Mouse (Mus musculus): ENCODE measurements around the gene Abhd11.
"Not testable (repeated sequence)": the region's sequence is repeated elsewhere in the genome, so short reads cannot be mapped to it uniquely, and the experiment has no call there.

Abhd11 gene

GRCm38 (mm10) chr5:135023344-135024173 is 14.6 kb downstream of the Abhd11 start, which contains the start of gene Stx1a:
Gene Stx1a, plus strand, starts transcription at chr5:135023482.
- in situ Hi-C loops (cut with MboI) = no loop called here

- in situ Hi-C loops (cut with MboI) = no loop called here
Observed at GRCm38 (mm10) chr5:135024665-135025224, 15.8 kb downstream of the Abhd11 start.

GRCm38 (mm10) chr5:135025899-135026298 is 16.9 kb downstream of the Abhd11 start:
- in situ Hi-C loops (cut with MboI) = no loop called here

- in situ Hi-C loops (cut with MboI) = no loop called here
Observed at GRCm38 (mm10) chr5:135029007-135029854, 20.3 kb downstream of the Abhd11 start.

GRCm38 (mm10) chr5:135032581-135032980 is 23.6 kb downstream of the Abhd11 start:
- in situ Hi-C loops (cut with MboI) = no loop called here

GRCm38 (mm10) chr5:135034593-135034992 is 25.6 kb downstream of the Abhd11 start:
- in situ Hi-C loops (cut with MboI) = no loop called here

GRCm38 (mm10) chr5:135035608-135036359 is 26.8 kb downstream of the Abhd11 start:
- in situ Hi-C loops (cut with MboI) = no loop called here

GRCm38 (mm10) chr5:135037946-135038345 is 29.0 kb downstream of the Abhd11 start:
- in situ Hi-C loops (cut with MboI) = no loop called here

- in situ Hi-C loops (cut with MboI) = no loop called here
Observed at GRCm38 (mm10) chr5:135039541-135039940, 30.6 kb downstream of the Abhd11 start.

- in situ Hi-C loops (cut with MboI) = no loop called here
Observed at GRCm38 (mm10) chr5:135040059-135040458, 31.1 kb downstream of the Abhd11 start.

GRCm38 (mm10) chr5:135040777-135041176 is 31.8 kb downstream of the Abhd11 start:
- in situ Hi-C loops (cut with MboI) = no loop called here

GRCm38 (mm10) chr5:135042105-135042788 is 33.3 kb downstream of the Abhd11 start:
- in situ Hi-C loops (cut with MboI) = no loop called here

GRCm38 (mm10) chr5:135044575-135044974 is 35.6 kb downstream of the Abhd11 start:
- in situ Hi-C loops (cut with MboI) = no loop called here

GRCm38 (mm10) chr5:135048539-135048938 is 39.6 kb downstream of the Abhd11 start:
- in situ Hi-C loops (cut with MboI) = no loop called here

GRCm38 (mm10) chr5:135049268-135049667 is 40.3 kb downstream of the Abhd11 start:
- in situ Hi-C loops (cut with MboI) = not testable (repeated sequence)

GRCm38 (mm10) chr5:135053356-135053755 is 44.4 kb downstream of the Abhd11 start:
- in situ Hi-C loops (cut with MboI) = no loop called here
